Mouse (Mus musculus): ENCODE results near the gene Tomt. TPM values are rescaled to one million over a fixed set of nuclear protein-coding genes. Genes with fewer than 3 reads are reported as not detected.

Gene Tomt
- polyA plus RNA-seq, 1 experiment from 2014 or later = 0.71 TPM

DNA sequence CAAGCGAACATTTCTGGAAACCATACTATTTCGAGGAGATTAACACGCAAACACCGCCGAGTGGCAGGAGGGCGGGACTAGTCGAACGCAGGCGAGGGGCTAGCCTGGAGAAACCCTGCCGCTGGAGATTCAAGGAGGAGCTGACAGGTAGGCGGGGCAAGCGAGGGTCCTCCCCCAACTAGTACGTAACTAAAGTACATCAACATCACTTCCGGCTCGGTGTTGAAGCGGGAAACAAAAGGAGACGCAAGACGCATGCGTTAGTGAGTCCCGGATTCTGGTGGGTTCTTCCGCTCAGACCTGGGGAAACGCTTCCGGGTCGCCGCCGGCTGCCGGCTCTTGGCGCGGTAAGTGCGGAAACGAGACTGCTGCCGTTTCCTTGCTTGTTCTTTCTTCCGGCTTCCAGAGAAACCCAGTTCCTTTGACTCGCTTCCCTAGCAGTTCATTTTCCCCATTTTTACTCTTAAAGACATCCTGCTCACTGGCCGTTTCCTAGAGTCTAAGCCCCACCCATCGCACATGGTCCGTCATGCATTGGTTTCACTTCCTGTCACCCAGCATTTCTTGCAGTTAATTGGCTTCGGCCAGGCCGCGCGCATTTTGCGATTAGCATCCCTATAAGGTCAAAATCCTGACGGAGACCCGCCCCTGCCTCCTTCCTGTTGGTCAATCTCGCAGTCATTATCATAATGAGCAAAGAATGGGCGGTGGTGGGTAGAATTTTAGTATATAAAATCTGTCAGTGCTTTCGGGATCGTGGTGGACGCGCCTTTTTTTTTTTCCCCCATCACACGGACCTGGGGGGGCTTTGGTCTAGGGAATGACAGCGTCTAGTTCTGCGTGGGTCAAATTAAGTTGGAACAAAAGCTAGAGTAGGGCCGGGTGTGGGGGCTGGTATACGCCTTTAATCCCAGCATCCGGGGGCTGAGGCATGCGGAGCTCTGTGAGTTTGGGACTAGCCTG lies 9.8 kb downstream of the Tomt start:
- Histone ChIP-seq H3K36me3 (ENCODE audit: control insufficient read depth, insufficient read depth, low read length) (peaks cover 4% of the 10 kb centered on the region; the same call in 1 of the 2 replicates), H3K4me1 (replicated peaks; ENCODE audit: control insufficient read depth, insufficient read depth, low read length) (peaks cover 4% of the 10 kb centered on the region), H3K4me2 (peak overlapping the region; percentile 81), H3K27ac (ENCODE audit: low read depth, low read length) (peak overlapping the region; percentile 83), H3K4me3 (ENCODE audit: low read depth, low read length) (peak overlapping the region; percentile 53), H3K27me3 (replicated peaks; ENCODE audit: control insufficient read depth, insufficient read depth, low read length) (no peaks in the 10 kb centered on the region), H3K9me3 (ENCODE audit: control insufficient read depth, low read length) (no peaks in the 10 kb centered on the region), H3K9ac (ENCODE audit: low read depth, low read length) (peak overlapping the region; percentile 77)
- WGBS = under 1% methylated on average over 57 of the region's 57 CpGs
- DNase-seq (ENCODE audit: low spot score) = peak; percentile 95
- peak; percentile 97 for ATAC-seq (replicated peaks; ENCODE audit: low FRiP score)

- peaks cover 4% of the 10 kb centered on the region; the same call in 1 of the 2 replicates for H3K36me3 ChIP-seq (ENCODE audit: control insufficient read depth, insufficient read depth, low read length)
- H3K4me3 ChIP-seq (ENCODE audit: low read depth, low read length) = peak overlapping the region; percentile 53
- WGBS = 28% methylated on average over 9 of the region's 9 CpGs
- ATAC-seq (replicated peaks; ENCODE audit: low FRiP score) = peak; percentile 6; the same call in 1 of the 2 replicates
- H3K9me3 ChIP-seq (ENCODE audit: control insufficient read depth, low read length) = no peaks in the 10 kb centered on the region
- H3K4me1 ChIP-seq (replicated peaks; ENCODE audit: control insufficient read depth, insufficient read depth, low read length) = peaks cover 4% of the 10 kb centered on the region
- H3K27me3 ChIP-seq (replicated peaks; ENCODE audit: control insufficient read depth, insufficient read depth, low read length) = no peaks in the 10 kb centered on the region
- no peak overlapping the region for H3K27ac ChIP-seq (ENCODE audit: low read depth, low read length)
- DNase-seq (ENCODE audit: low spot score) = no peak
- H3K9ac ChIP-seq (ENCODE audit: low read depth, low read length) = peak overlapping the region; percentile 28; the same call in 1 of the 2 replicates
- H3K4me2 ChIP-seq = peak overlapping the region; percentile 41
Measured at GRCm38 (mm10) chr7:101895695-101896094, 10.5 kb downstream of the Tomt start.

DNA sequence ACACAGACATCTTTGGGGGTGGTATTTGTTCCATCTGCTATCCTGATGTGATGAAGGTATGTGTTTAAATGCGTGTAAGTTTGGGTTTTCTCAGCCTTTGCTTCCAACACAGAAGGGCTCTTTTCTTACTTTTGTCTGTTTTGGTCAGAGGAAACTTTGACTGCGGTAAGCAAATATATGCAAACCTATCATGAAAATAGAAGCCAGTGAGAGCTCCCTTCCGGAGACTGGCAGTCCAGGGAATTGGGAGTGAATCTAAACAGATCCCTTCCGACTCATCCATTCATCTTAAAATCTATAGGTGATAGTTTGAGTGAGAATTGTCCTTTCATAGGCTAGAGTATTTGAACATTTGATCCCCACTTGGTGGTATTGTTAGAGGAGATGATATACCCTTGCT lies 17.7 kb downstream of the Tomt start:
- WGBS = 77% methylated on average over 4 of the region's 4 CpGs
- Histone ChIP-seq H3K4me1 (replicated peaks; ENCODE audit: control insufficient read depth, insufficient read depth, low read length) (no peaks in the 10 kb centered on the region), H3K36me3 (ENCODE audit: control insufficient read depth, insufficient read depth, low read length) (no peaks in the 10 kb centered on the region), H3K9ac (ENCODE audit: low read depth, low read length) (no peak overlapping the region), H3K4me2 (no peak overlapping the region), H3K27ac (ENCODE audit: low read depth, low read length) (no peak overlapping the region), H3K27me3 (replicated peaks; ENCODE audit: control insufficient read depth, insufficient read depth, low read length) (no peaks in the 10 kb centered on the region), H3K9me3 (ENCODE audit: control insufficient read depth, low read length) (no peaks in the 10 kb centered on the region), H3K4me3 (ENCODE audit: low read depth, low read length) (no peak overlapping the region)
- ATAC-seq (replicated peaks; ENCODE audit: low FRiP score) = no peak
- DNase-seq (ENCODE audit: low spot score) = no peak

DNA sequence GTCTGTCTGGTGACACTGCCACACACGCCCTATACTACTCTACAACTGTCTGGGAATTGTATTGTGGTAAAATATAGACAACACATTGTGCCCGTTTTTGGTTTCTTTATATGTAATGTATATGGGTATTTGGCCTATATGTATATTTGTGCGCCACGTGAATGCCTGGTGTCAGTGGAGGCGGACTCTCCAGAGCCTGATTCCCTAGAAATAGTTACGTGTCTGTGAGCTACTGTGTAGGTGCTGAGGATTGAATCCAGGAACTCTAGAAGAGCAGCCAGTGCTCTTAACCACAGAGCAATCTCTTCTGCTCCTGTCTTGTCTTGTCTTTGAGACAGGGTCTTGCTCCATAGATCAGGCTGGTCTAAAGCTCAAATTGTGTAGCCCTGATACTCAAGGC lies 19.9 kb downstream of the Tomt start:
- 78% methylated on average over 6 of the region's 6 CpGs for WGBS
- Histone ChIP-seq H3K36me3 (ENCODE audit: control insufficient read depth, insufficient read depth, low read length) (no peaks in the 10 kb centered on the region), H3K4me3 (ENCODE audit: low read depth, low read length) (no peak overlapping the region), H3K9me3 (ENCODE audit: control insufficient read depth, low read length) (no peaks in the 10 kb centered on the region), H3K4me1 (replicated peaks; ENCODE audit: control insufficient read depth, insufficient read depth, low read length) (no peaks in the 10 kb centered on the region), H3K9ac (ENCODE audit: low read depth, low read length) (no peak overlapping the region), H3K4me2 (no peak overlapping the region), H3K27me3 (replicated peaks; ENCODE audit: control insufficient read depth, insufficient read depth, low read length) (no peaks in the 10 kb centered on the region), H3K27ac (ENCODE audit: low read depth, low read length) (no peak overlapping the region)
- DNase-seq (ENCODE audit: low spot score) = no peak
- no peak for ATAC-seq (replicated peaks; ENCODE audit: low FRiP score)

GRCm38 (mm10) chr7:101884160-101884559 lies 22.0 kb downstream of the Tomt start:
- Histone ChIP-seq H3K9me3 (ENCODE audit: control insufficient read depth, low read length) (no peaks in the 10 kb centered on the region), H3K4me3 (ENCODE audit: low read depth, low read length) (no peak overlapping the region), H3K27ac (ENCODE audit: low read depth, low read length) (no peak overlapping the region), H3K4me1 (replicated peaks; ENCODE audit: control insufficient read depth, insufficient read depth, low read length) (no peaks in the 10 kb centered on the region), H3K9ac (ENCODE audit: low read depth, low read length) (no peak overlapping the region), H3K27me3 (replicated peaks; ENCODE audit: control insufficient read depth, insufficient read depth, low read length) (no peaks in the 10 kb centered on the region), H3K36me3 (ENCODE audit: control insufficient read depth, insufficient read depth, low read length) (no peaks in the 10 kb centered on the region), H3K4me2 (no peak overlapping the region)
- 97% methylated on average over 4 of the region's 4 CpGs for WGBS
- DNase-seq (ENCODE audit: low spot score) (no peak), ATAC-seq (replicated peaks; ENCODE audit: low FRiP score) (no peak)

- DNase-seq (ENCODE audit: low spot score) (no peak), ATAC-seq (replicated peaks; ENCODE audit: low FRiP score) (no peak)
- no peak overlapping the region for H3K9ac ChIP-seq (ENCODE audit: low read depth, low read length)
- no peak overlapping the region for H3K27ac ChIP-seq (ENCODE audit: low read depth, low read length)
- H3K4me2 ChIP-seq = no peak overlapping the region
- no peak overlapping the region for H3K4me3 ChIP-seq (ENCODE audit: low read depth, low read length)
- no peaks in the 10 kb centered on the region for H3K4me1 ChIP-seq (replicated peaks; ENCODE audit: control insufficient read depth, insufficient read depth, low read length)
- H3K27me3 ChIP-seq (replicated peaks; ENCODE audit: control insufficient read depth, insufficient read depth, low read length) = no peaks in the 10 kb centered on the region
- no peaks in the 10 kb centered on the region for H3K9me3 ChIP-seq (ENCODE audit: control insufficient read depth, low read length)
- 64% methylated on average over 9 of the region's 9 CpGs for WGBS
- H3K36me3 ChIP-seq (ENCODE audit: control insufficient read depth, insufficient read depth, low read length) = no peaks in the 10 kb centered on the region
Measured at GRCm38 (mm10) chr7:101882413-101883154, 23.6 kb downstream of the Tomt start.

DNA sequence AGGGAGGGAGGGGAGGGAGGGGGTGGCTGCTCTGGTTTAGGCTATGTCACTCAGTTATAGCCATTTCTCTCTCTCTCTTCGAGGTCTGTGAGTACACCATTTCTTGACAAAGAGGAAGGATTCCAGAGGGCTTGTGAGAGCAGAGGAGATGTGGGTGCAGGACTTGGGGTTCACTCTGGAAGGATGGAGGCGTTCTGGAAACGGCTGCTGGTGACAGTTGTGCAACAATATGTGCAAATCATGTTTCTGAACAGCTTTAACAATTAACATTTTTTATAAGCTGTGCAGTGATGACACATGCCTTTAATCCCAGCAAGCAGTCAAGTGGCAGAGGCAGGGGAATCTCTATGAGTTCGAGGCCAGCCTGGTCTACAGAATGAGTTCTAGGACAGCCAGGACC lies 25.3 kb downstream of the Tomt start:
- WGBS = 69% methylated on average over 4 of the region's 4 CpGs
- no peaks in the 10 kb centered on the region for H3K27me3 ChIP-seq (replicated peaks; ENCODE audit: control insufficient read depth, insufficient read depth, low read length)
- no peak overlapping the region for H3K4me3 ChIP-seq (ENCODE audit: low read depth, low read length)
- no peak overlapping the region for H3K4me2 ChIP-seq
- DNase-seq (ENCODE audit: low spot score) (no peak), ATAC-seq (replicated peaks; ENCODE audit: low FRiP score) (no peak)
- no peak overlapping the region for H3K27ac ChIP-seq (ENCODE audit: low read depth, low read length)
- H3K9me3 ChIP-seq (ENCODE audit: control insufficient read depth, low read length) = no peaks in the 10 kb centered on the region
- H3K9ac ChIP-seq (ENCODE audit: low read depth, low read length) = no peak overlapping the region
- H3K4me1 ChIP-seq (replicated peaks; ENCODE audit: control insufficient read depth, insufficient read depth, low read length) = no peaks in the 10 kb centered on the region
- no peaks in the 10 kb centered on the region for H3K36me3 ChIP-seq (ENCODE audit: control insufficient read depth, insufficient read depth, low read length)

DNA sequence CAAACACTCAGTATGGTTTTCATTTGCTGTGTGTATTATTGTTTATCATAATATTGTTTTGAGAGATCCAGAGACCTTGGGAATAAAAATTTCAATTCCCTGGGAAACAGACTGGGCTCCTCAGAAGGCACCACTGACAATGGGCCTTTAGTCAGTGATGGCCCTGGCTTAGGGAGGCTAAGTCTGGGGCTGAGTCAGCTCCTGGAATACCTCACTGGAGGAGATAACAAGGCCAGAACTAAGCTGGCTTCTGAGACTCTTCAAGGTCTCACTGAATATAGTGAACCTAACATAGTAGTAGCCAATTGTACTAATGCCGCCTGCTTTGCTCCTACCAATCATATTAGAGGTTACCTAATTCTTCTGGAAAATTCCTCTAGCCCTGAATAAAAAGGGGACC lies 30.2 kb downstream of the Tomt start:
- Histone ChIP-seq H3K4me1 (replicated peaks; ENCODE audit: control insufficient read depth, insufficient read depth, low read length) (no peaks in the 10 kb centered on the region), H3K9ac (ENCODE audit: low read depth, low read length) (no peak overlapping the region), H3K9me3 (ENCODE audit: control insufficient read depth, low read length) (no peaks in the 10 kb centered on the region), H3K27ac (ENCODE audit: low read depth, low read length) (no peak overlapping the region), H3K36me3 (ENCODE audit: control insufficient read depth, insufficient read depth, low read length) (no peaks in the 10 kb centered on the region), H3K4me3 (ENCODE audit: low read depth, low read length) (no peak overlapping the region), H3K4me2 (no peak overlapping the region), H3K27me3 (replicated peaks; ENCODE audit: control insufficient read depth, insufficient read depth, low read length) (no peaks in the 10 kb centered on the region)
- no peak for DNase-seq (ENCODE audit: low spot score)
- no peak for ATAC-seq (replicated peaks; ENCODE audit: low FRiP score)
- WGBS = 97% methylated on average over 1 of the region's 1 CpGs
